Mouse (Mus musculus): ENCODE results near the gene Brk1. TPM values are rescaled to one million over a fixed set of nuclear protein-coding genes. Genes with fewer than 3 reads are reported as not detected.

Gene Brk1
- polyA plus RNA-seq, 1 experiment from 2014 or later, result 217 TPM

GRCm38 (mm10) chr6:113654753-113655397 lies 50.3 kb downstream of the Brk1 start:
- Histone ChIP-seq H3K27ac (replicated peaks) (no peak overlapping the region), H3K27me3 (ENCODE audit: low read depth, poor library complexity, severe bottlenecking) (no peaks in the 10 kb centered on the region), H3K4me1 (no peaks in the 10 kb centered on the region), H3K36me3 (no peaks in the 10 kb centered on the region), H3K4me3 (no peak overlapping the region), H3K9me3 (replicated peaks) (no peaks in the 10 kb centered on the region)
- WGBS, result 84% methylated on average over 16 of the region's 16 CpGs
- DNase-seq (ENCODE audit: low spot score), result no peak

- Histone ChIP-seq H3K36me3 (no peaks in the 10 kb centered on the region), H3K27ac (replicated peaks) (no peak overlapping the region), H3K4me1 (no peaks in the 10 kb centered on the region), H3K27me3 (ENCODE audit: low read depth, poor library complexity, severe bottlenecking) (no peaks in the 10 kb centered on the region), H3K9me3 (replicated peaks) (no peaks in the 10 kb centered on the region), H3K4me3 (no peak overlapping the region)
- 90% methylated on average over 3 of the region's 3 CpGs for WGBS
- no peak for DNase-seq (ENCODE audit: low spot score)
Measured at GRCm38 (mm10) chr6:113655475-113655874, 50.9 kb downstream of the Brk1 start.

GRCm38 (mm10) chr6:113656847-113657246 lies 52.3 kb downstream of the Brk1 start:
- no peak overlapping the region for H3K4me3 ChIP-seq
- no peaks in the 10 kb centered on the region for H3K9me3 ChIP-seq (replicated peaks)
- 81% methylated on average over 6 of the region's 6 CpGs for WGBS
- H3K27ac ChIP-seq (replicated peaks), result no peak overlapping the region
- no peaks in the 10 kb centered on the region for H3K27me3 ChIP-seq (ENCODE audit: low read depth, poor library complexity, severe bottlenecking)
- peaks cover 10% of the 10 kb centered on the region for H3K4me1 ChIP-seq
- DNase-seq (ENCODE audit: low spot score), result no peak
- no peaks in the 10 kb centered on the region for H3K36me3 ChIP-seq

- H3K4me3 ChIP-seq, result no peak overlapping the region
- H3K27ac ChIP-seq (replicated peaks), result no peak overlapping the region
- peaks cover 13% of the 10 kb centered on the region for H3K4me1 ChIP-seq
- no peak for DNase-seq (ENCODE audit: low spot score)
- 78% methylated on average over 3 of the region's 3 CpGs for whole genome bisulfite sequencing
- H3K27me3 ChIP-seq (ENCODE audit: low read depth, poor library complexity, severe bottlenecking), result no peaks in the 10 kb centered on the region
- no peaks in the 10 kb centered on the region for H3K9me3 ChIP-seq (replicated peaks)
- H3K36me3 ChIP-seq, result no peaks in the 10 kb centered on the region
Measured at GRCm38 (mm10) chr6:113658226-113658625, 53.7 kb downstream of the Brk1 start.

- Histone ChIP-seq H3K36me3 (no peaks in the 10 kb centered on the region), H3K4me1 (peaks cover 13% of the 10 kb centered on the region), H3K27me3 (ENCODE audit: low read depth, poor library complexity, severe bottlenecking) (no peaks in the 10 kb centered on the region), H3K9me3 (replicated peaks) (no peaks in the 10 kb centered on the region), H3K4me3 (no peak overlapping the region), H3K27ac (replicated peaks) (no peak overlapping the region)
- no peak for DNase-seq (ENCODE audit: low spot score)
- WGBS, result 77% methylated on average over 8 of the region's 8 CpGs
Measured at GRCm38 (mm10) chr6:113659648-113660491, 55.3 kb downstream of the Brk1 start.

GRCm38 (mm10) chr6:113660492-113661352 lies 56.1 kb downstream of the Brk1 start:
- Histone ChIP-seq H3K27ac (replicated peaks) (no peak overlapping the region), H3K9me3 (replicated peaks) (no peaks in the 10 kb centered on the region), H3K27me3 (ENCODE audit: low read depth, poor library complexity, severe bottlenecking) (no peaks in the 10 kb centered on the region), H3K4me1 (peaks cover 13% of the 10 kb centered on the region), H3K4me3 (no peak overlapping the region), H3K36me3 (no peaks in the 10 kb centered on the region)
- WGBS, result 79% methylated on average over 14 of the region's 14 CpGs
- DNase-seq (ENCODE audit: low spot score), result no peak

- Histone ChIP-seq H3K27ac (replicated peaks) (no peak overlapping the region), H3K9me3 (replicated peaks) (no peaks in the 10 kb centered on the region), H3K4me1 (peaks cover 13% of the 10 kb centered on the region), H3K27me3 (ENCODE audit: low read depth, poor library complexity, severe bottlenecking) (no peaks in the 10 kb centered on the region), H3K36me3 (no peaks in the 10 kb centered on the region), H3K4me3 (no peak overlapping the region)
- DNase-seq (ENCODE audit: low spot score), result no peak
- WGBS, result 71% methylated on average over 12 of the region's 12 CpGs
Measured at GRCm38 (mm10) chr6:113661353-113662241, 57.0 kb downstream of the Brk1 start.

- 96% methylated on average over 8 of the region's 8 CpGs for WGBS
Measured at GRCm38 (mm10) chr6:113662964-113663700, 58.6 kb downstream of the Brk1 start.

GRCm38 (mm10) chr6:113664305-113664704 lies 59.7 kb downstream of the Brk1 start:
- Histone ChIP-seq H3K36me3 (no peaks in the 10 kb centered on the region), H3K27ac (replicated peaks) (no peak overlapping the region), H3K9me3 (replicated peaks) (no peaks in the 10 kb centered on the region), H3K4me1 (peaks cover 24% of the 10 kb centered on the region), H3K27me3 (ENCODE audit: low read depth, poor library complexity, severe bottlenecking) (no peaks in the 10 kb centered on the region), H3K4me3 (no peak overlapping the region)
- no peak for DNase-seq (ENCODE audit: low spot score)
- WGBS, result 83% methylated on average over 7 of the region's 7 CpGs

More at GRCm38 (mm10) chr6:113662964-113663700, 58.6 kb downstream of the Brk1 start:
- Histone ChIP-seq H3K36me3 (no peaks in the 10 kb centered on the region), H3K9me3 (replicated peaks) (no peaks in the 10 kb centered on the region), H3K27me3 (ENCODE audit: low read depth, poor library complexity, severe bottlenecking) (no peaks in the 10 kb centered on the region), H3K27ac (replicated peaks) (no peak overlapping the region), H3K4me1 (peaks cover 17% of the 10 kb centered on the region), H3K4me3 (no peak overlapping the region)
- DNase-seq (ENCODE audit: low spot score), result no peak

Measured in midbrain, embryonic 10.5 days (tissue).